Mouse (Mus musculus) lung, embryonic 15.5 days (tissue): ENCODE data around the gene Ralgps1. TPM values are rescaled to one million over a fixed set of nuclear protein-coding genes. Genes with fewer than 3 reads are reported as not detected.
"Not testable (repeated sequence)": the region's sequence is repeated elsewhere in the genome, so short reads cannot be mapped to it uniquely, and the experiment has no call there.

Experiments
- ATAC-seq: fragments of 200-750 bp; cut with Nextera tagmentation; 2 replicates; pipeline ENCODE4 v1.8.0; 2017; ENCODE audit warnings: moderate number of reproducible peaks, borderline replicate concordance; ENCODE audit not compliant: low FRiP score, low TSS enrichment; ENCODE audit errors: extremely low read depth
- H3K27ac ChIP-seq: fragments of 300-500 bp; sonication (generic); 2 replicates; pipeline ENCODE4 v1.5.1; 2015; ENCODE audit warnings: moderate library complexity, mild to moderate bottlenecking, inconsistent platforms
- H3K27me3 ChIP-seq: fragments of 300-500 bp; sonication (generic); 2 replicates; pipeline ENCODE4 v1.6.1; 2015; ENCODE audit warnings: inconsistent platforms
- H3K36me3 ChIP-seq: fragments of 300-500 bp; sonication (generic); 2 replicates; pipeline ENCODE4 v1.6.1; 2015; ENCODE audit warnings: inconsistent platforms
- H3K4me1 ChIP-seq: fragments of 300-500 bp; sonication (generic); 2 replicates; pipeline ENCODE4 v1.6.1; 2015; ENCODE audit warnings: inconsistent platforms
- H3K4me2 ChIP-seq: fragments of 300-500 bp; sonication (generic); 2 replicates; pipeline ENCODE4 v1.6.1; 2015; ENCODE audit warnings: inconsistent platforms, mild to moderate bottlenecking, moderate library complexity
- H3K4me3 ChIP-seq: fragments of 300-500 bp; sonication (generic); 2 replicates; pipeline ENCODE4 v1.5.1; 2015; ENCODE audit warnings: mild to moderate bottlenecking, inconsistent platforms
- H3K9ac ChIP-seq: fragments of 300-500 bp; sonication (generic); 2 replicates; pipeline ENCODE4 v1.6.1; 2015; ENCODE audit warnings: inconsistent platforms
- H3K9me3 ChIP-seq: fragments of 300-500 bp; sonication (generic); 2 replicates; pipeline ENCODE4 v1.6.1; 2016; ENCODE audit warnings: inconsistent platforms
- WGBS: fragments of 180-500 bp; shearing (Covaris S2); methylation state at CpG from one replicate; pipeline ENCODE4 v1.1.7; 2015; 5-methylcytosine and 5-hydroxymethylcytosine counted together
- polyA plus RNA-seq: library from polyadenylated mRNA; unstranded; fragments of >200 nt; fragmentation: Nextera tagmentation; extraction: Ambion mirVana; gene quantifications from 2 replicates; pipeline ENCODE4 v1.2.1, GENCODE M21; 2015

Ralgps1 gene
- polyA plus RNA-seq, 1 experiment from 2014 or later = 4.5 TPM

DNA sequence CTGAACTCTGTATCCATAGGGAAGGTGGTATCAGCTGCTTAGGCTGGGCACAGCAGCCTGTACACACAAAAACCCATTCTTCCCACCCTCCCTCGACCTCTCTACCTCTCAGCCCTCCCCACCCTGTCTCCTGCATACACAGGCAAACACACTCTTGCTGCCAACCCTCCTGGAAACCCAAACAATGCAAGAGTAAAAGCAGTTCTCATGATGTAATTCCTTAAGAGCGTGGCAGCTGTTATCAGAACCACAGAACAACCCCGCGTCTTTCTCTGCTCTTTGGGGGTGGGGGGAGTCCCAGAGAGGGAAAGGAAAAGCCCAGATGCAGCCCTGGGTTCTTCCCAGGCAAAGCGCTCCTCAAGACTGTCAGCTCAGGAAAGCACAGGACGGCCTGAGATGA is 25.8 kb downstream of the Ralgps1 start:
- Histone ChIP-seq H3K27me3 (no peaks in the 10 kb centered on the region), H3K36me3 (no peaks in the 10 kb centered on the region), H3K9me3 (no peaks in the 10 kb centered on the region), H3K4me1 (peaks cover 20% of the 10 kb centered on the region; the same call in 1 of the 2 replicates), H3K9ac (no peak overlapping the region), H3K4me3 (no peak overlapping the region), H3K27ac (0 out of 2 replicates have a peak overlapping the region, but pooled peaks have one; percentile 11), H3K4me2 (no peak overlapping the region)
- ATAC-seq = no peak
- 27% methylated on average over 6 of the region's 6 CpGs for WGBS

DNA sequence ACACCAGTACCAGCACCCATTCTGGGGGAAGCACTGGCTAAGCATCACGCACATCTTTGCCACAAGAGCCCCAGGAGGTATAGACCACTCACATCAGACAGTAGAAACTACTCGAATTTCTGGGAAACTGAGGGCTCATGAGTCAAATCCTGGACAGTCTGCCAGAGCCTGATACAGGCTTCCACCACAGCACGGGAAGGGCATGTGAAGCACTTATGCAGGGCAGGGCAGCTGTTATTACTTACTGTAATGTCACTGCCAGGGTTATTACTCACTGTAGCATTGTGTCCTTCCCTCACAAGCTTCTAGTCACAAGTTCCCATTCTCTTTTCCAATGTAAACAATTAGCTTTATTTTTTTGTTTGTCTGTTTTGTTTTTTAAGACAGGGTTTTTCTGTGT is 27.9 kb downstream of the Ralgps1 start:
- no peak overlapping the region for H3K4me3 ChIP-seq
- 59% methylated on average over 3 of the region's 3 CpGs for WGBS

DNA sequence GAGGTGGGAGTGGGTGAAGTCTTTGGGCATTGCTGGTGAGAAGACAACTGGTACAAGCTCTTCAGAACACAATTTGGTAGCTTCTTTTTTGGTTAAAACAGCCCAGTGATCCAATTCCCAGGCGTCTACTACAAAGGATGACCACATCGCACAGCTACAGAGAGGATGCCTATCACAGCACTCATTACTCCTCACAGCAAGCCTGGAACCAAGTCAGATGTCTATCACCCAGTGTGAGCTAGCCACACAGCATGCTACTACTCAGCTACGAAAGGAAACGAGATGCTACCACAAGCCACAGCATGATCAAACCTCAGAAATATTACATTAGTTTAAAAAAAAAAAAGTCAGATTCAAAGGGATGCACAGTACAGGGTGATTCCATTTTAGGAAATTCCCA is 29.1 kb downstream of the Ralgps1 start:
- no peaks in the 10 kb centered on the region for H3K27me3 ChIP-seq
- no peak overlapping the region for H3K4me3 ChIP-seq
- H3K9me3 ChIP-seq = no peaks in the 10 kb centered on the region
- WGBS = 81% methylated on average over 4 of the region's 4 CpGs
- H3K4me2 ChIP-seq = no peak overlapping the region
- no peak overlapping the region for H3K27ac ChIP-seq
- H3K4me1 ChIP-seq = peaks cover 15% of the 10 kb centered on the region; the same call in 1 of the 2 replicates
- ATAC-seq = no peak
- H3K36me3 ChIP-seq = no peaks in the 10 kb centered on the region
- no peak overlapping the region for H3K9ac ChIP-seq

More for the DNA sequence above, 27.9 kb downstream of the Ralgps1 start:
- Histone ChIP-seq H3K9me3 (no peaks in the 10 kb centered on the region), H3K27ac (no peak overlapping the region), H3K27me3 (no peaks in the 10 kb centered on the region), H3K4me2 (no peak overlapping the region), H3K36me3 (no peaks in the 10 kb centered on the region), H3K4me1 (peaks cover 15% of the 10 kb centered on the region; the same call in 1 of the 2 replicates), H3K9ac (no peak overlapping the region)
- no peak for ATAC-seq

DNA sequence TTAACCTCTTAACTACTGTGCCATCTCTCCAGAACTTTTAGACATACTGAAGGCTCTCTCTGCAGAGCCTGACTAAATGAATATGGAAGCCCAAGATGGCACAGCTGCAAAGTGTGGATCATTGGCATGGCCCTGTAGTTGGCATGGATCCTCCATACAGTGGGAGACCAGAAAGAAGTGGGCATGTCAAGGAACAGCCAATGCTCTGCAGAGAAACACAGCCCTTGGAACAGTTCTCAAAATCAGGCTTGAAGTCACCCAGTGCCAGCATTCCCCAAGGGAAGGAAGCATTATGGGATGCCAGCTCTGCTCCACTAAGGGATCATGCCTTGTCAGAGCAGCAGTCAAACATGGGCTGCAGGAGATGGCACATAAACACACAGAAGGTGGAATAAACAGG is 35.5 kb downstream of the Ralgps1 start:
- Histone ChIP-seq H3K27ac (no peak overlapping the region), H3K9me3 (no peaks in the 10 kb centered on the region), H3K4me3 (no peak overlapping the region), H3K9ac (no peak overlapping the region), H3K4me1 (no peaks in the 10 kb centered on the region), H3K4me2 (no peak overlapping the region), H3K27me3 (no peaks in the 10 kb centered on the region), H3K36me3 (no peaks in the 10 kb centered on the region)
- no peak for ATAC-seq

DNA sequence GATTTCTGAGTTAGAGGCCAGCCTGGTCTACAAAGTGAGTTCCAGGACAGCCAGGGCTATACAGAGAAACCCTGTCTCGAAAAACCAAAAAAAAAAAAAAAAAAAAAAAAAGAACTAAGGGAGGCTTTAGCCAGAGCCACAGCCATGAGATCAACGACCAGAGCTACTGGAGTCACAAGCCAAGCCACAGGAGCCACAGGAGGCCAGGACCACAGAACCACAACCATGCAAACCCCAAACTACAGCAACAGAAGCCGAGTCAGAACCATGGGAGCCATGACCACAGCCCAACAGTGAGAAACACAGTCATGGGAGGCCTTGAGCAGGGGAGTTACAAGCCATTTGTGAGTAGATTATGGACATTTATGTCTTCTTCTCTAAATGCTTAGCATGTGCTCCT is 41.7 kb downstream of the Ralgps1 start:
- peaks cover 16% of the 10 kb centered on the region for H3K4me1 ChIP-seq
- no peaks in the 10 kb centered on the region for H3K36me3 ChIP-seq
- no peak overlapping the region for H3K9ac ChIP-seq
- no peak for ATAC-seq
- no peaks in the 10 kb centered on the region for H3K9me3 ChIP-seq
- no peak overlapping the region for H3K4me2 ChIP-seq
- H3K4me3 ChIP-seq = no peak overlapping the region
- 70% methylated on average over 3 of the region's 3 CpGs for WGBS
- H3K27me3 ChIP-seq = no peaks in the 10 kb centered on the region
- no peak overlapping the region for H3K27ac ChIP-seq

DNA sequence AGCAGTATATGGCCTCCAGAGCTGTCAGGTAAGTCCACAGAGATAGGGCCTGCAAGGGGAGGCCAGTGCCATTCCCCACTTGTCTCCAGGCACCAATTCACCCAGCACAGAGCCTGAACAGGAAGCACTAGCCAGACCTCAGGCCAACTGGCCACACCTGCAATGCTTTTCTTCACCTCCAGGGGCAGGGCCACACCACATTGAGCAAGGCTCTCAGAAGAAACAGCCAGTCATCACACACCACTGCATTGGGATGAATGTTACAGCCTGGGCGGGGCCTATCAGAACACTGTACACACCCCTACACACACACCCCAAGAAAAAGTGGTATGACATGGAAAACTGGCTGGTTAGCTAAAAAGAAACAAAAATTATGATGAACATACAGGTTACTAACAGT is 42.3 kb downstream of the Ralgps1 start:
- ATAC-seq = no peak
- H3K9ac ChIP-seq = no peak overlapping the region
- H3K4me2 ChIP-seq = no peak overlapping the region
- no peak overlapping the region for H3K4me3 ChIP-seq
- WGBS = 80% methylated on average over 1 of the region's 1 CpGs
- H3K36me3 ChIP-seq = no peaks in the 10 kb centered on the region
- H3K27ac ChIP-seq = no peak overlapping the region
- H3K4me1 ChIP-seq = peaks cover 23% of the 10 kb centered on the region
- no peaks in the 10 kb centered on the region for H3K9me3 ChIP-seq
- H3K27me3 ChIP-seq = no peaks in the 10 kb centered on the region

DNA sequence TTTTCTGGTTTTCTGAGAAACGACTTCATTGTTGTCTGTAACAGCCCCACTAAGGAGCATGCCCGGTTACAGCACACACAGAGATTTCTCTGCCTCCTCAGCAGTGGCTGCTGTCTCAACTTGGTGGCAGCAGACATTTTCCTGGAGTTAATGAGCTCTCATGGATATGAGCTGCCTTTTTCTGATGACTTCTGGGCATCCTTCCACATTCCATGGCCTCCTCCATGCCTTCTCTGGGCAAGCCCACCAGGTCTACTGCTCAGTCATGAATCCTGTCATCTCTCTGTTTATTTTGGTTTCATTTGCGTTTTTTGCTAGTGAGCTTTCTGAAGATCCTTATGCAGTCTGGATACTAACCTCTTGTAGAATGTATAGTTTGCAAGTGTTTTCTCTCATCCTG is 45.9 kb downstream of the Ralgps1 start:
- ATAC-seq = peak; percentile 62
- WGBS = 26% methylated on average over 3 of the region's 3 CpGs
- no peak overlapping the region for H3K4me2 ChIP-seq
- no peak overlapping the region for H3K9ac ChIP-seq
- no peak overlapping the region for H3K4me3 ChIP-seq
- no peaks in the 10 kb centered on the region for H3K27me3 ChIP-seq
- peaks cover 26% of the 10 kb centered on the region for H3K4me1 ChIP-seq
- no peaks in the 10 kb centered on the region for H3K36me3 ChIP-seq
- H3K9me3 ChIP-seq = no peaks in the 10 kb centered on the region
- peak overlapping the region; percentile 67 for H3K27ac ChIP-seq

DNA sequence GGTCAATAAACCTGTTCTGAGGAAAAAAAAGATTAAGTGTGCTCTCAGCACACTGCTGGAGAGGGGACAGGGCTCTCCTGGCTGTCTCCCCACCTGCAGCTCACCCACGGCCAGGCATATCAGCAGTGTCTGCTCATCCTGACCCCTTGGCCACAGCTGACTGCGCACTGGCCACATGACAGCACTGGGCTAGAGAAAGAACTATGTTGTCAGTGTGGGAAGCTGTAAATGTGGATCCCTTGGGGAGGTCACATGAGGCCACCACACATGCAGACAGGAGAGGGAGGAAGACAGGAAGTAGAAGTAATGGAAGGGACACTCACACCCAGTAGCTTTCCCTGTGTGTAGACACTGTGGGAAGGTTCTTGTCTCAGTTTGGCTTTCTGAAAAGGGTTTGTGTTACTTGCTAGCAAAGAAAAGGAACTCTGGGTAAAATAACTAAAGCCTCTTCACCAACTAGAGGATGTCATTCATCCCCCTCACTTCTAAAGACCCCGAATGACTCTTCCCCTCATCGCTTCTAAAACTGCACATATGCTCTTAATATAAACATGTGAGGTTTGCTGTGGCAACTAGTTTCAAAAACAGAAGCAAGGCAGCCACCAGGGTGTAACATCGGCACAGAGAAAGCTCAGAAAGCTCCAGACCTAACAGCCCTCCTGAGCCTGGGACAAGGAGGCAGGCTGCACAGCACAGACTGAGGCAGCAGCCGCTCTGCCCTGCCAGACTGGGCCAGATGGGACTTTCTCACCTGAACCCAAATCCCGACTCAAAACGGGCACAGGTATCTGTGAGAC is 47.3 kb downstream of the Ralgps1 start:
- Histone ChIP-seq H3K4me1 (peaks cover 34% of the 10 kb centered on the region), H3K27ac (peak overlapping the region; percentile 67), H3K27me3 (no peaks in the 10 kb centered on the region), H3K4me3 (no peak overlapping the region), H3K9me3 (no peaks in the 10 kb centered on the region), H3K9ac (no peak overlapping the region), H3K4me2 (no peak overlapping the region), H3K36me3 (no peaks in the 10 kb centered on the region)
- WGBS = 53% methylated on average over 8 of the region's 8 CpGs
- no peak for ATAC-seq

DNA sequence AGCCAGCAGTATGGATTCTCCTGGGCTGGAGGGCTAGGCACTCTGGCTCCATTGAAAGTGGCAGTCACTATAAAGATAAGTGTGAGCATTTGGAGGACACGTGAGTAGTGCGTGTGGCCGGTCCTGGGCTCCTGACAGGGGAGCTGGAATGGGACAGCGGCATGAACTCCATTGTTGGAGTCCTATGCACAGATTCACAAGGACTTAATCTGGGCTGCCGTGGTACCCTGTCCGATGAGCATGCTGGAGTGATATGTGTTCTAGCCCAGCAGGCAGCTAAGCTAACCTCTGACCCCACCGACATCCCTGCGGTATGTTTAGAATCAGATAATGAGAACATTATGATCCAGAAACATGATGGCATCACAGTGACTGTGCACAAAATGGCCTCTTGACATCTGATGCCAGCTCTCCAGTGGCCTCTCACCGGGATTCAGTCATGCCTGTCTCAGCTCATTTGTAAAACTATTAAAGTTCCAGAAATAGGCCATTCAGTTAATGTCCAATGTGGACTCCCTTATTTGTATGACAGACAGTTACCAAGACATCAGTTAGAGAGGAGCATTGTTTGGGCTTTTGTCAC is 48.2 kb downstream of the Ralgps1 start:
- not testable (repeated sequence) for H3K9me3 ChIP-seq, ATAC-seq, H3K4me3 ChIP-seq, H3K4me2 ChIP-seq, H3K27ac ChIP-seq, H3K27me3 ChIP-seq, H3K9ac ChIP-seq, H3K36me3 ChIP-seq
- WGBS = 80% methylated on average over 9 of the region's 9 CpGs
- peaks cover 41% of the 10 kb centered on the region for H3K4me1 ChIP-seq

DNA sequence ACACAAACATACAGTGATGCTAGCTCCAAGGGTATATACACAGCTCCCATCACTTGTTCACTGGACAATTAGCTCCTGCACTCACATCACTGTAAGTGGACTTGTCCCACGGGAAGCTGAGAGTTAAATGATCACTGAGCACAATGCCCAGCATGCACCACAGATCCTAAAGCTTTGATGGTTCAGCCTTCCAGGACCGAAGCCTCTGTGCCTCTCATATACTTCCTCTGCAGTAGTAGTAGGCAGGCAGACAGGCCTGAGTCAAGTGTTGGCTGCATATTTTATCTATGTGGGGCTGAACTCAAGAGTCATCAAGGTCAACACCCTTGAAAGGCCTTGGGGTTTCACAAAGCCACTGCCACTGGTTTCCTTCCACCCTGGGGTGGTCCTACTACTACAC is 49.6 kb downstream of the Ralgps1 start:
- WGBS = 63% methylated on average over 2 of the region's 2 CpGs
- Histone ChIP-seq H3K4me3 (no peak overlapping the region), H3K9me3 (no peaks in the 10 kb centered on the region), H3K9ac (no peak overlapping the region), H3K36me3 (no peaks in the 10 kb centered on the region), H3K27ac (no peak overlapping the region), H3K4me1 (peaks cover 48% of the 10 kb centered on the region), H3K27me3 (no peaks in the 10 kb centered on the region), H3K4me2 (no peak overlapping the region)
- no peak for ATAC-seq

DNA sequence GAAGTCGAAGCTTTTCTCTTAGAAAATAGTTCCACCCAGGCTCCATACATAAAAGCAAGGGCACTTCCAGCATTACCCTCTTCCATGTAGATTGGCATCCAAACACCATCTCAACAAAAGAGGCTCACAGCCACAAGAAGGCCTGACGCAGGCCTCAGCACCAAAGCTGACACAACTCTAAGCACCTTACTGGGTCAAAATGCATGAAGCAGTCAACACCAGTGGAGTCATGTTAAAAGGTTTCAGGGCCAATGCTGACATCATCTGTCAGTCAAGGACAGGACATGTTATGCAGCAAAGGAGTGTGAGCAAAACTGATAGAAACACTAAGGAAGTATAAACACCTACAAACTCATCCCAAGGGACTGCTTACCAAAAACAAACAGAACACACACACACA is 50.3 kb downstream of the Ralgps1 start:
- 80% methylated on average over 2 of the region's 2 CpGs for WGBS
- no peak for ATAC-seq
- no peak overlapping the region for H3K9ac ChIP-seq
- H3K27ac ChIP-seq = no peak overlapping the region; the same call in 1 of the 2 replicates
- no peak overlapping the region for H3K4me2 ChIP-seq
- H3K9me3 ChIP-seq = no peaks in the 10 kb centered on the region
- no peaks in the 10 kb centered on the region for H3K27me3 ChIP-seq
- H3K36me3 ChIP-seq = no peaks in the 10 kb centered on the region
- H3K4me3 ChIP-seq = no peak overlapping the region
- peaks cover 50% of the 10 kb centered on the region for H3K4me1 ChIP-seq

DNA sequence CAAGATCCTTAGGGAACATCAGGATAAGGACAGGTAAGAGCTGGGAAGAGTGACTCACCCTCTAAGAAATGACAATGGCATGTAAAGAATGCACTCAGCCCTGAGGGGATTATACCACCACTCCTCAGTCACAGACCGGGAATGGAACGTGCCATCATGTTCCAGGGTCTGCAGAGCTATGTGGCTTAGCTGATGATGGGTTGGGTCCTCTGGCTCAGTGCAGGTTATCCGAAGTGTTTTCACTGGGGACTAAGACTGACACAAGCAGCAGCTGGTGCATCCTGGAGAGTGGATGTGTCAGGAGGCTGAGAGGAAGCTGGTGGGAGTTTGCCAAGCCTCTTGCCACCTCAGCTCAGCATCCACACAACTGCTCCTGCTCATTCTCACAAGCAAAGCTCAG is 50.7 kb downstream of the Ralgps1 start:
- Histone ChIP-seq H3K9me3 (no peaks in the 10 kb centered on the region), H3K9ac (no peak overlapping the region), H3K4me1 (peaks cover 45% of the 10 kb centered on the region), H3K4me2 (no peak overlapping the region), H3K4me3 (no peak overlapping the region), H3K36me3 (no peaks in the 10 kb centered on the region), H3K27me3 (no peaks in the 10 kb centered on the region), H3K27ac (no peak overlapping the region; the same call in 1 of the 2 replicates)
- WGBS = 41% methylated on average over 3 of the region's 3 CpGs
- ATAC-seq = no peak
